Comparison of ENCODE assay signal across 10 mouse cellular contexts in genomic region chr16:55754092-55754763, GRCm38 (mm10).
DNase-seq lines count a peak whose midpoint lies in the region; ATAC-seq and TF ChIP-seq lines count a peak whose summit lies in the region.
"Had no signal": no experiment of that assay in that cellular context is flagged by ENCODE, and none has a peak within 500 bp of the region (broad histone marks: within the 10 kb centered on the region; RNA-seq: fewer than 3 reads in every experiment).

No protein-coding gene starts in this region.

- ATAC-seq in Patski, result peak; percentile 97
- peak; percentile 90 for ATAC-seq in megakaryocyte, adult 5-6 weeks (ENCODE audit: poor library complexity, severe bottlenecking)
- ATAC-seq: intestine, embryonic 15.5 days had no signal

- no peak for TF ChIP-seq CTCF in Patski (IDR thresholded peaks at IDR 0.05)

- in situ Hi-C loops in Patski (cut with MboI; ENCODE audit: low pct_unique_long_range_greater_than_20kb), result no loop called here

- POLR2A ChIA-PET in Patski (lab: Charles Lee), result no interaction called here

- no peaks in the 10 kb centered on the region for H3K27me3 ChIP-seq in Patski
- H3K27me3 ChIP-seq: intestine, embryonic 15.5 days had no signal

- DNase-seq in kidney, postnatal 36 days, result peak; percentile 20 to 27
- DNase-seq in kidney, adult 18-20 months, result no peak
- DNase-seq in B cell, adult 2 months, result peak; percentile 48 to 58
- DNase-seq in Patski (ENCODE audit: low read depth, low spot score), result peak; percentile 82
- no peak for DNase-seq in left cerebral cortex, adult 9 months (ENCODE audit: low spot score in 2 of 2)
- DNase-seq in left cerebral cortex, adult 18-20 months (ENCODE audit: low spot score in 2 of 2), result no peak
- no peak for DNase-seq in heart, postnatal 4 days
- DNase-seq: gastrocnemius, adult 2 months had no signal

- CTCF ChIA-PET in Patski (lab: Charles Lee), result no interaction called here

Comparison
In these comparisons a context has a peak if more than half of its experiments do, and no peak if none do; other contexts are left out.
1. DNase-seq: peak in kidney, postnatal 36 days (2 of 2), B cell, adult 2 months (2 of 2) and Patski (single experiment); none in kidney, adult 18-20 months (single experiment), left cerebral cortex, adult 9 months (0 of 2), left cerebral cortex, adult 18-20 months (0 of 2) and heart, postnatal 4 days (single experiment).